Mouse (Mus musculus) liver, adult 2 months (tissue): Measurements from ENCODE around the gene Gdf11.

Experiments
- CTCF ChIP-seq: fragments of 200-500 bp; IDR thresholded peaks from 2 replicates; pipeline ENCODE4 v1.5.1; 2011; ENCODE audit warnings: low read depth, low read length, control low read depth
- POLR2A ChIP-seq: fragments of 200-500 bp; IDR thresholded peaks from 2 replicates; pipeline ENCODE4 v1.6.1; 2011; ENCODE audit warnings: low read length, control low read depth; ENCODE audit not compliant: insufficient read depth; ENCODE audit errors: extremely low read depth

- TF ChIP-seq CTCF (no peak), POLR2A (no peak)
Measured at GRCm38 (mm10) chr10:128897501-128897900, 6.0 kb upstream of the Gdf11 start.
